Mouse (Mus musculus) c-Kit-positive CD71-negative TER-119-negative erythroid progenitor cells, embryonic 14.5 days (primary cell): ENCODE results near the gene Mon1a.
A peak's percentile ranks its signal among the peaks of the same experiment; 100 is the strongest.

ENCODE experiments used
- DNase-seq: peaks from one replicate; pipeline ENCODE4 v3.0.0-alpha.2; 2013; ENCODE audit warnings: low read depth

The Mon1a gene

DNA sequence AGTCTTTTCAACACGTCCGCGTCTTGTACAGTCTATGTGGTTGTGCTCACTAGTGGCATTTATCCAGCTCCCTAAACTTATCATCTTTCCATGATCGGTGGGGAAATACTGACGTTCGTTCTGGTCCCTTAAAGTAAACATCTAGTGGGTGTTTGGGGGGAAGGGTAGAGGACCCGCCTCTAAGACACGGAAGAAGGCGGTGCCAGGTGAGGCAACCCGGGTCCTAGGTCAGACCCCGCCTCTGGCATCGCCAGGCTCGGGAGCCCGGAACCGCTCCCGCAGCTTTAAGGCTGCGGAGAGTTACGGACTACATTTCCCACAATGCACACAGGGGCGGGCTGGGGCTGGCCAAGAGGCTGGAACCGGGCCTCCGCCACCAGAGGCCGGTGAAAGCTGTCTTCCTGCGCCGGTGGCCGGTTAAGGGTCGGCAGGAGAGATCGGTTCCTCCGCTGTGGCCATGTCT, at the start of gene Mon1a:
Gene Mon1a (plus strand): TSS at position 348 of the 463 bp plus-strand sequence.
- DNase-seq, result peak; percentile 84

- no peak for DNase-seq
These were observed 49.1 kb upstream of the Mon1a start for GRCm38 (mm10) chr9:107838869-107839268.

GRCm38 (mm10) chr9:107842709-107843108, 45.2 kb upstream of the Mon1a start:
- DNase-seq, result no peak

DNA sequence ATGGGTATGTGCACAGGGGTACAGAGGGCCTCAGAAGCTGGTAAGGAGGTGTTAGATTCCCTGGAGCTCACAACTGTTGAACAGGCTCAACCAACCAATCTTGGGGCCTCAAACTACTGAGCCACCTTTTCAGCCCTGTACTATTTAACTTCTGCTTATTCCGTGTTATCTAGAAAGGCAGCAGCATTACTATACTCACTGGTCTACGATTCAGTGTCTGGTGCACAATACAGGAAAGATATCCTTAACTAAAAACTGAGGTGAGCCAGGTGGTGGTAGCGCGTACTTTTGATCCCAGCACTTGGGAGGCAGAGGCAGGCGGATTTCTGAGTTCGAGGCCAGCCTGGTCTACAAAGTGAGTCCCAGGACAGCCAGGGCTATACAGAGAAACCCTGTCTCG, 39.0 kb upstream of the Mon1a start:
- no peak for DNase-seq

GRCm38 (mm10) chr9:107858343-107858742, 29.6 kb upstream of the Mon1a start:
- no peak for DNase-seq

DNA sequence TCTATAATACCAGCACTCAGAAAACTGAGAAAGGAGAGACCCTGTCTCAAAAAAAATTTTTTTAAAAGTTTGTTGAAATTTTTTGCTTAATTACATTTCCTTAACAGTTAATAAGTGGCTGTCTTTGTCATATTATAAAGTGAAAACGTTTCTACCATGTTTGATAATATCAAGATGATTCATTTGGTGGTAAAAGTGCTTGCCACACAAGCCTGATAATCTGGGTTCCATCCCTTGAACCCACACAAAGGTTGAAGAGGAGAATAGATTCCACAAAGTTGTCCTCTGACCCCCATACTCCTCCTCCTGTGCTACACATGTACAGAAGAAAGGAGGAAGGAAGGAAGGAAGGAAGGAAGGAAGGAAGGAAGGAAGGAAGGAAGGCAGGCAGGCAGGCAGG, 23.5 kb upstream of the Mon1a start:
- no peak for DNase-seq

- no peak for DNase-seq
These were observed 21.9 kb upstream of the Mon1a start for GRCm38 (mm10) chr9:107866081-107866480.

- DNase-seq, result peak; percentile 90
These were observed 15.4 kb upstream of the Mon1a start for GRCm38 (mm10) chr9:107872350-107873098.

- DNase-seq, result no peak
These were observed 14.8 kb upstream of the Mon1a start, which contains the start of gene Rbm6 for GRCm38 (mm10) chr9:107873137-107873536. TSS of gene Rbm6 (minus strand) at chr9:107873237.

- DNase-seq, result no peak
These were observed 7.5 kb upstream of the Mon1a start for GRCm38 (mm10) chr9:107880411-107880810.

GRCm38 (mm10) chr9:107888267-107888850, 408 bp downstream of the Mon1a start:
- no peak for DNase-seq

DNA sequence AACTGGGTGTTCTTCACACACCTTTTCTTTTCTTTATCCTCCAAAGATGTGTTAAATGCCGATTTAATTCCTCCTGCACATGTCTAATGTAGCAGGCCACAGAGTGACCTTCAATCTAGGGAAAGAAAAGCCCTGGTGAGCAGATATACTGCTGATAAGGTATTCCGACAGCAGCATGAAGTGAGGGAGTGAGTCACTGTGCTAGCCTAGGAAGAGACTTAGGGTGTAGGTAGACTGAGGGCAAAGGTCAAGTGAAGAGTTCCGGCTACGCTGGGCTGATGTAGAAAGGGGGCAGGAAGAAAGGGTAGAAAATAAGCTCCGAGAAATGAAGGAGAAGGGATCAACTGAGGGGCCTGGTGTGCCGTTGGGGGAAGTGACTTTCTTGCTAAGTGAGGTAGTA, 2.3 kb downstream of the Mon1a start:
- DNase-seq, result no peak

GRCm38 (mm10) chr9:107891023-107891422, 3.1 kb downstream of the Mon1a start:
- DNase-seq, result no peak

DNA sequence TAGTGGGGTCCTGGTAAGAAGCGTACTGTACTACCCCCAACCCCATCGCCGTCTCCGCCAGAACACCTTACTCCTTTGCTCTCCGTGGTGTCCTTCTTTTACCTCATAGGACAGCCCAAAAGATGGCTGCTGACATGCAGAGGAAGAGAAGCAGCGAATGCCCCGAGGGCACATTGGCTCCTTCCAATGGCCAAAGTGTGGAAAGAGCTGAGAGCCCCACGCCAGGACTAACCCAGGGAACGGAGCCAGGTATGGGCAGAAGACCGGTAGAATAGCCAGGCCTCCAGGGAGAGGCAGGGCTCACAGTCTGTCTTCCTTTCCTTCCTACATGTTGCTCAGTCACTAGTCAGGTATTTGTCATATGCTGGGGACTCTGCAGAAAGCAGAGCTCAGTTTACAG, 10.6 kb downstream of the Mon1a start:
- no peak for DNase-seq

GRCm38 (mm10) chr9:107899855-107900254, 11.9 kb downstream of the Mon1a start:
- DNase-seq, result no peak

DNA sequence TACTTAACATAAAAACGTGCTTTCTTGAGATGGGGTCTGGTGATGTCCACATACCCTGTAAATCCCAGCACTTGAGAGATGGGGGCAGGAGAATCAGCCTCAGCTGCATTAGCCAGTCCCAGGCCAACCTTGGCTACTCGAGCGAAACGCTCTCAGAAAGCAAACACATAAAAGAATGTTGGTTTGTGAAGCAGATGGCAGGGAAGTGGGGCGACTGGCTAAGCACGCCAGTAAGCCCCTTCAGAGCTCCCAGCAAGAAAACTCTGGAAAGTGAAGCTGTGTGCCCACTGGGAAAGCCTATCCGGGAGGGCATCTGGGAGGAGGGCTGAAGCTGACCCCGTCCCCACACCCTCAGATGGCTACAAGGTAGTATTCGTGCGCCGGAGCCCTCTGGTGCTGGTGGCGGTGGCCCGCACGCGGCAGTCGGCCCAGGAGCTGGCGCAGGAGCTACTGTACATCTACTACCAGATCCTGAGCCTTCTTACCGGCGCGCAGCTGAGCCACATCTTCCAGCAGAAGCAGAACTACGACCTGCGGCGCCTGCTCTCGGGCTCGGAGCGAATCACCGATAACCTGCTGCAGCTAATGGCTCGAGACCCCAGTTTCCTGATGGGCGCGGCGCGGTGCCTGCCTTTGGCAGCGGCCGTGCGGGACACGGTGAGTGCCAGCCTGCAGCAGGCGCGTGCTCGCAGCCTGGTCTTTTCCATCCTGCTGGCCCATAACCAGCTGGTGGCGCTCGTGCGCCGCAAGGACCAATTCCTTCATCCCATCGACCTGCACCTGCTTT, 13.1 kb downstream of the Mon1a start:
- DNase-seq, result peak; percentile 55

DNA sequence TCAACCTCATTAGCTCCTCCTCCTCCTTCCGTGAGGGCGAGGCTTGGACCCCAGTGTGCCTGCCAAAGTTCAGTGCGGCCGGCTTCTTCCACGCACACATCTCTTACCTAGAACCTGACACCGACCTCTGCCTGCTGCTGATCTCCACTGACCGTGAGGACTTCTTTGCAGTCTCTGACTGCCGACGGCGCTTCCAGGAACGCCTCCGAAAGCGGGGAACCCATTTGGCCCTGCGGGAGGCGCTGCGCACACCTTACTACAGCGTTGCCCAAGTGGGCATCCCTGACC, 13.6 kb downstream of the Mon1a start:
- DNase-seq, result no peak

GRCm38 (mm10) chr9:107904726-107905125, 16.8 kb downstream of the Mon1a start:
- DNase-seq, result peak; percentile 96

DNA sequence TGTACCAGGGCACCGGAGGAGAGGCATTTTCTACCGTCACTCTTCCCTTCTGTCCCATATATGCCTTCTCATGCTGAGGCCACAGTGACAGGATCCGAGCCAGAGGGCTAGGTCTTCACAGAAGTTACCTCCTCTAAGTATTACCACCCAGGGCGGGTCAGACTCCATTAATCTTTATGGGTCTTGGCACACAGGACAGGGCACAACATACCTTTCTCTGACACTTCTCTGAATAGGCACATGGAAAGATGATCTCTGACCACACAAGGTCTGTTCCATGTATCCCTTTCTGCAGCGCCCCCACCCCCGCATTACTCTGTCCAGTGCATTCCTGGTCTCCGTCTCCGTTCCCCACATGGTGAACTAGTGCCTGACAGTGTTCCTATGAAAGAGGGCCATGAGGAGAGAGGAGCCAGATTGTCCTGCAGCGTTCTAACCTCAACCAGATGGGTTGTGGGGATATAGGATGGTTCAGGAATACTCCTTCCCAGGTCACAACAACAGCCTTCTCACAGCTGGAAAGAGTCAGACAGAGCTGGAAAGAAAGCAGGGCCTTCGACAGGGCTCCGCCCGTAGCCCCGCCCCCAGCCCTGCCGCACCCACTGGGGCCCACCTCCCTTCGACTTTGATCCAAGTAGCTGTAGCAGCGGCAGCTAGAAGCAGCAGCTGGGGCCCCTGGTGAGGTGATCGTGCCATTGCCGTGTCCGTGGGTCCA, 18.5 kb downstream of the Mon1a start, which contains the start of gene Mst1r:
Gene Mst1r (plus strand): TSS at position 622 of the 715 bp plus-strand sequence.
- peak; percentile 26 for DNase-seq

- no peak for DNase-seq
These were observed 19.2 kb downstream of the Mon1a start for GRCm38 (mm10) chr9:107906967-107907800.

- DNase-seq, result no peak
These were observed 19.8 kb downstream of the Mon1a start for GRCm38 (mm10) chr9:107907801-107908120.
